Mouse (Mus musculus) cortical plate, adult 2 months (tissue): ENCODE measurements around the gene Prss38.

Experiments
- CTCF ChIP-seq: fragments of 200-500 bp; IDR thresholded peaks from 2 replicates; pipeline ENCODE4 v1.5.1; 2011; ENCODE audit warnings: mild to moderate bottlenecking, control low read depth, low read length; ENCODE audit not compliant: insufficient read depth; ENCODE audit errors: extremely low read depth
- POLR2A ChIP-seq: fragments of 200-500 bp; IDR thresholded peaks from 2 replicates; pipeline ENCODE4 v1.6.1; 2011; ENCODE audit warnings: mild to moderate bottlenecking, low read length, control low read depth; ENCODE audit not compliant: insufficient read depth; ENCODE audit errors: extremely low read depth

DNA sequence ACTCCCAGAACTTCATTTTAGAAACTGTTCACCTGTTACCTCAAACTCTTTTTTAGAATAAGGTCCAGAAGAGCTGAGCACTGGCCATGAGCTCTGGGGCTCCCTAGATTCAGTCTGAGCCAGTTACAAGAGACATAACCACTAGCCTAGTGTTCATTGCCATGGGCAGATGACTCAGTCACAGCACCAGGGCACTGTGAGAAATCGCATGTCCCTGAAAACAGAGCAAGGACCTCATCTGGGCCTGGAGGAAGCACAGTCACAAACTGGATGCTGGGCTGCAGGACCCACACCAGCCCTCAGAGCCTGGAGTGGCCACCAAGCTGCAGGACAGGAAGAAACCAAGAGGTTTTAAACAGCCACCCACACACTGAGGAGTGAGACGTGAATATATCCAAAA, 35.4 kb upstream of the Prss38 start:
- no peak for TF ChIP-seq POLR2A
- TF ChIP-seq CTCF, result no peak
